Mouse (Mus musculus) kidney, adult 8-10 months (tissue): Measurements from ENCODE around the gene Coq2.

ENCODE experiments used
- DNase-seq, 2 experiments: peaks; one replicate each; pipeline ENCODE4 v3.0.0; 2022

The Coq2 gene

GRCm38 (mm10) chr5:100674711-100675376, at the start of gene Coq2:
TSS of gene Coq2 (minus strand) at chr5:100675140.
- peak; percentile 87 to 93 for DNase-seq

- DNase-seq: peak in 1 of 2 experiments; percentile 5
Observed at GRCm38 (mm10) chr5:100719235-100720088, 44.5 kb upstream of the Coq2 start, which contains the start of gene Hpse. TSS of gene Hpse (minus strand) at chr5:100719716.

GRCm38 (mm10) chr5:100716762-100717161, 41.8 kb upstream of the Coq2 start:
- no peak for DNase-seq

GRCm38 (mm10) chr5:100711219-100711618, 36.3 kb upstream of the Coq2 start:
- no peak for DNase-seq

- no peak for DNase-seq
Observed at GRCm38 (mm10) chr5:100710012-100710411, 35.1 kb upstream of the Coq2 start.

- no peak for DNase-seq
Observed at GRCm38 (mm10) chr5:100709035-100709434, 34.1 kb upstream of the Coq2 start.

GRCm38 (mm10) chr5:100706675-100707074, 31.7 kb upstream of the Coq2 start:
- DNase-seq: no peak

GRCm38 (mm10) chr5:100704272-100704671, 29.3 kb upstream of the Coq2 start:
- no peak for DNase-seq

GRCm38 (mm10) chr5:100702325-100702724, 27.4 kb upstream of the Coq2 start:
- no peak for DNase-seq

- no peak for DNase-seq
Observed at GRCm38 (mm10) chr5:100700861-100701620, 26.1 kb upstream of the Coq2 start.

- DNase-seq: no peak
Observed at GRCm38 (mm10) chr5:100697886-100698285, 22.9 kb upstream of the Coq2 start.

- DNase-seq: no peak
Observed at GRCm38 (mm10) chr5:100697398-100697797, 22.5 kb upstream of the Coq2 start.

GRCm38 (mm10) chr5:100685631-100686030, 10.7 kb upstream of the Coq2 start:
- no peak for DNase-seq

- no peak for DNase-seq
Observed at GRCm38 (mm10) chr5:100680542-100680933, 5.6 kb upstream of the Coq2 start.

GRCm38 (mm10) chr5:100679911-100680541, 5.1 kb upstream of the Coq2 start:
- DNase-seq: no peak

- DNase-seq: peak; percentile 82 to 87
Observed at GRCm38 (mm10) chr5:100673745-100674486, 1.0 kb downstream of the Coq2 start.

- DNase-seq: no peak
Observed at GRCm38 (mm10) chr5:100672403-100672802, 2.5 kb downstream of the Coq2 start.

- DNase-seq: no peak
Observed at GRCm38 (mm10) chr5:100671897-100672296, 3.0 kb downstream of the Coq2 start.

- peak; percentile 37 to 63 for DNase-seq
Observed at GRCm38 (mm10) chr5:100671398-100671797, 3.5 kb downstream of the Coq2 start.

GRCm38 (mm10) chr5:100666965-100667364, 8.0 kb downstream of the Coq2 start:
- DNase-seq: no peak

- DNase-seq: peak; percentile 29 to 54
Observed at GRCm38 (mm10) chr5:100663854-100664253, 11.1 kb downstream of the Coq2 start.

GRCm38 (mm10) chr5:100663011-100663410, 11.9 kb downstream of the Coq2 start:
- no peak for DNase-seq
